Mouse (Mus musculus): Measurements from ENCODE around the gene Cd164l2.

DNA sequence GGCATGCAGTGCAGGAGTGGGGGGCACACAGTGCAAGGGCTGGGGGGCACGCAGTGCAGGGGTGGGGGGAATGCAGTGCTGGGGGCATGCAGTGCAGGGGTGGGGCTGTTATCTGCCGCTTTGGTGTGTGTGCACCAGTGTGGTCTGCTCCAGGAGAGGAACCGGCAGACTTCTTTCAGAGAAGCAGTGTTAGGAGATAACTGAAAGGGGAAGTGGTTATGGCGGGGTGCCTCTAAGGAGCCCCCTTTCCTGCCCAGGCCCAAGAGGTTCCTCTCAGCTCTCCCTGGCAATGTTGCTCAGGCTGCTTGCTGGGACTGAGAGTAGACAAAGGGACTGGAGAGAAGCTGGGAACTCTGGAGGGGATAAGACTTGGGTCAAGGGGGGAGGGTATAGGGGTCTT, 26.0 kb downstream of the Cd164l2 start:
- TF ChIP-seq CTCF (IDR thresholded peaks at IDR 0.05; ENCODE audit: low read depth) = no peak
- TF ChIP-seq EP300 (IDR thresholded peaks at IDR 0.05; ENCODE audit: low read depth) = no peak

Measured in liver, embryonic 14.5 days (tissue).